Mouse (Mus musculus) heart, adult 2 months (tissue): ENCODE results near the gene Grin2b.

Experiments used
- CTCF ChIP-seq: fragments of 200-600 bp; IDR thresholded peaks from 2 replicates; pipeline ENCODE4 v1.8.1; 2022; ENCODE audit warnings: antibody characterized with exemption, mild to moderate bottlenecking, moderate library complexity
- EP300 ChIP-seq: fragments of 200-500 bp; IDR thresholded peaks from 2 replicates; pipeline ENCODE4 v1.6.1; 2011; ENCODE audit warnings: low read depth, low read length, control low read depth; ENCODE audit not compliant: insufficient read depth
- POLR2A ChIP-seq: fragments of 200-500 bp; IDR thresholded peaks from 2 replicates; pipeline ENCODE4 v1.6.1; 2011; ENCODE audit warnings: mild to moderate bottlenecking, low read depth, low read length, control low read depth; ENCODE audit not compliant: insufficient read depth

DNA sequence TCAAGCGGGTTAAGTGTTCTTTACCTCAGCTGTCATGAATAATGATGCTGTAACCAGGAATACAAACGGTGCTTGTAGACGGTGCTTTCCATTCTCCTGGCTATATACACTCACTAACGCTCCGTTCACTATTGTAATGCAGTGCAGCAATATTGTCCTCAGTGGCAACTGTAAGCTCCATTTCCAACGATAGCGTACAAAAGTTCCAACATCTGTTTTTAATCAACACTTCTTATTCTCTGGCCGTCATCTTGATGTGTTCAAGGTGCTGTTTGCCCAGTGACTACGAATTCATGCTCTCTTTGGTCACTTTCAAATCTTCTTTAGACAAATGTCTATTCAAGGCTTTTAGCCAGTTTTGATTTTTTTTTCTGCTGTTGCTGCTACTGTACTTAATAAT is 480.8 kb downstream of the Grin2b start:
- TF ChIP-seq POLR2A = no peak
- TF ChIP-seq CTCF = no peak
- no peak for TF ChIP-seq EP300
